In the genomic region with DNA sequence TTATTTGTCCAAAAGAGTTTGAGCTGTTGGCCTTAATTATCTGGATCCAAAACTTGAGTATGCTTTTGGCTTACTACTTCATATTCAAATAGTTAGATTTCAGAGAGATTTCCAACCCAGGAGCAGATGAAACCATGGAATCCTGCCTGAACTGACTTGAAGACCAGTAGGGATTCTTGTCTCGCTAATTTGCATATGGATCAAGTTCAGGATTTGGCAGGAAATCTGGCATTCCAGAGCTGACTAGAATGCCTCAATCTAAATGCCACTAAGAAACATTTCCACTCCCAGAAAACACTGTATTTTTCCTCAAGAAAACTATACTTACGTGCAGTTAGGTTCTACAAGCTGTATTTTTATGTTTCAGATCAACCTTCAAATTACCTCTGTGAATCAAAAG, we compare ENCODE assay signal across 21 mouse cellular contexts. TPM values are rescaled to one million over a fixed set of nuclear protein-coding genes. Genes with fewer than 3 reads are reported as not detected.
DNase-seq lines count a peak whose midpoint lies in the region; ATAC-seq and TF ChIP-seq lines count a peak whose summit lies in the region.
"Had no signal": no experiment of that assay in that cellular context is flagged by ENCODE, and none has a peak within 500 bp of the region (broad histone marks: within the 10 kb centered on the region; RNA-seq: fewer than 3 reads in every experiment).

No protein-coding gene starts in this region.

- H3K36me3 ChIP-seq in hindbrain, postnatal 0 days (ENCODE audit: insufficient read depth, low read length), result no peaks in the 10 kb centered on the region
- no peaks in the 10 kb centered on the region for H3K36me3 ChIP-seq in hindbrain, embryonic 12.5 days
- H3K36me3 ChIP-seq in midbrain, postnatal 0 days (ENCODE audit: insufficient read depth, low read length), result no peaks in the 10 kb centered on the region
- no peaks in the 10 kb centered on the region for H3K36me3 ChIP-seq in midbrain, embryonic 14.5 days (ENCODE audit: control insufficient read depth, insufficient read depth, low read length)
- H3K36me3 ChIP-seq: heart, embryonic 13.5 days; stomach, embryonic 15.5 days had no signal

- no peak for ATAC-seq in hindbrain, postnatal 0 days
- no peak for ATAC-seq in hindbrain, embryonic 12.5 days (ENCODE audit: low FRiP score)
- ATAC-seq in midbrain, postnatal 0 days (ENCODE audit: low FRiP score), result no peak
- no peak for ATAC-seq in midbrain, embryonic 14.5 days (ENCODE audit: low FRiP score, low TSS enrichment)
- ATAC-seq: midbrain, embryonic 16.5 days had no signal

- 62% methylated on average over 2 of the region's 2 CpGs for WGBS in hindbrain, postnatal 0 days
- WGBS in hindbrain, embryonic 12.5 days, result 83% methylated on average over 2 of the region's 2 CpGs
- 73% methylated on average over 2 of the region's 2 CpGs for WGBS in midbrain, postnatal 0 days
- WGBS in midbrain, embryonic 14.5 days, result 81% methylated on average over 2 of the region's 2 CpGs

- H3K27me3 ChIP-seq in hindbrain, postnatal 0 days (ENCODE audit: insufficient read depth, low read length), result no peaks in the 10 kb centered on the region
- no peaks in the 10 kb centered on the region for H3K27me3 ChIP-seq in hindbrain, embryonic 12.5 days
- H3K27me3 ChIP-seq in midbrain, postnatal 0 days (ENCODE audit: insufficient read depth, low read length), result no peaks in the 10 kb centered on the region
- H3K27me3 ChIP-seq in midbrain, embryonic 14.5 days (ENCODE audit: control insufficient read depth, insufficient read depth, low read length), result no peaks in the 10 kb centered on the region
- H3K27me3 ChIP-seq: stomach, embryonic 15.5 days had no signal

- DNase-seq in cerebellum, postnatal 10 days, result peak; percentile 20 to 31
- no peak for DNase-seq in cerebellum, postnatal 36 days
- DNase-seq in hindbrain, postnatal 0 days (ENCODE audit: low spot score), result peak; percentile 3
- DNase-seq in midbrain, postnatal 0 days (ENCODE audit: low spot score), result peak; percentile 5
- DNase-seq in midbrain, embryonic 14.5 days, result no peak
- DNase-seq in right cerebral cortex, adult 18-20 months, result no peak
- DNase-seq in thymus, postnatal 0 days (ENCODE audit: low spot score), result no peak
- DNase-seq: adrenal gland, postnatal 36 days; cerebellum, adult 11-12 months; gastrocnemius, postnatal 25 days; heart, adult 18-20 months; heart, postnatal 14 days; kidney, adult 11 months; lung, adult 18-20 months; thymus, adult 2 months had no signal

- no peak overlapping the region for H3K4me3 ChIP-seq in hindbrain, postnatal 0 days (ENCODE audit: low read length)
- H3K4me3 ChIP-seq in hindbrain, embryonic 12.5 days, result no peak overlapping the region
- H3K4me3 ChIP-seq in midbrain, postnatal 0 days (ENCODE audit: low read depth, low read length), result no peak overlapping the region
- H3K4me3 ChIP-seq in midbrain, embryonic 14.5 days (replicated peaks; ENCODE audit: low read depth, low read length), result no peak overlapping the region
- H3K4me3 ChIP-seq: heart, embryonic 13.5 days; stomach, embryonic 15.5 days had no signal

- no peak overlapping the region for H3K4me2 ChIP-seq in hindbrain, postnatal 0 days (ENCODE audit: low read depth, low read length)
- H3K4me2 ChIP-seq in hindbrain, embryonic 12.5 days (replicated peaks), result no peak overlapping the region
- H3K4me2 ChIP-seq in midbrain, postnatal 0 days (ENCODE audit: low read depth, low read length, poor library complexity, severe bottlenecking), result no peak overlapping the region
- no peak overlapping the region for H3K4me2 ChIP-seq in midbrain, embryonic 14.5 days (ENCODE audit: low read length)
- H3K4me2 ChIP-seq: heart, embryonic 13.5 days; liver, embryonic 11.5 days; stomach, embryonic 15.5 days had no signal

- no peak overlapping the region for H3K27ac ChIP-seq in hindbrain, postnatal 0 days
- no peak overlapping the region for H3K27ac ChIP-seq in hindbrain, embryonic 12.5 days
- H3K27ac ChIP-seq in midbrain, postnatal 0 days (ENCODE audit: low read depth, low read length), result no peak overlapping the region
- no peak overlapping the region for H3K27ac ChIP-seq in midbrain, embryonic 14.5 days (replicated peaks; ENCODE audit: low read depth, low read length)
- H3K27ac ChIP-seq: heart, embryonic 13.5 days; kidney, postnatal 0 days; stomach, embryonic 15.5 days had no signal

- H3K4me1 ChIP-seq in hindbrain, postnatal 0 days (ENCODE audit: insufficient read depth, low read length), result 0 out of 2 replicates have a peak, but pooled peaks cover 2% of the 10 kb centered on the region
- no peaks in the 10 kb centered on the region for H3K4me1 ChIP-seq in hindbrain, embryonic 12.5 days
- H3K4me1 ChIP-seq in midbrain, postnatal 0 days (ENCODE audit: insufficient read depth, low read length), result no peaks in the 10 kb centered on the region
- peaks cover 1% of the 10 kb centered on the region for H3K4me1 ChIP-seq in midbrain, embryonic 14.5 days (ENCODE audit: control insufficient read depth, insufficient read depth, low read length)
- H3K4me1 ChIP-seq: heart, embryonic 13.5 days; stomach, embryonic 15.5 days had no signal

- TF ChIP-seq CTCF in hindbrain, postnatal 0 days (IDR thresholded peaks at IDR 0.05; ENCODE audit: low read depth), result no peak
- no peak for TF ChIP-seq CTCF in midbrain, postnatal 0 days (IDR thresholded peaks at IDR 0.05)

- no peak overlapping the region for H3K9ac ChIP-seq in hindbrain, postnatal 0 days (replicated peaks; ENCODE audit: low read length)
- no peak overlapping the region for H3K9ac ChIP-seq in hindbrain, embryonic 12.5 days
- H3K9ac ChIP-seq in midbrain, postnatal 0 days (replicated peaks; ENCODE audit: low read length, poor library complexity, severe bottlenecking), result no peak overlapping the region
- no peak overlapping the region for H3K9ac ChIP-seq in midbrain, embryonic 14.5 days (replicated peaks; ENCODE audit: low read length)
- H3K9ac ChIP-seq: heart, embryonic 13.5 days; stomach, embryonic 15.5 days had no signal

- peaks cover 4% of the 10 kb centered on the region; the same call in 1 of the 2 replicates for H3K9me3 ChIP-seq in hindbrain, postnatal 0 days (ENCODE audit: low read length)
- no peaks in the 10 kb centered on the region for H3K9me3 ChIP-seq in hindbrain, embryonic 12.5 days (replicated peaks)
- H3K9me3 ChIP-seq in midbrain, postnatal 0 days (ENCODE audit: low read length), result no peaks in the 10 kb centered on the region
- no peaks in the 10 kb centered on the region for H3K9me3 ChIP-seq in midbrain, embryonic 14.5 days (ENCODE audit: control insufficient read depth, low read length)
- H3K9me3 ChIP-seq: heart, embryonic 13.5 days; stomach, embryonic 15.5 days had no signal

RNA-seq across cellular contexts. Expression of gene Frmd3, which starts 6.8 kb away (rescaled TPM):
- total RNA-seq in hindbrain, postnatal 0 days (2014; rRNA removed), result 14.4 and 17.9 TPM in 2 replicates
- 19.7 and 20.0 TPM in 2 replicates for polyA plus RNA-seq in hindbrain, postnatal 0 days (2015; fragmentation: Nextera tagmentation; extraction: Ambion mirVana)
- polyA plus RNA-seq in hindbrain, embryonic 12.5 days (2016; fragmentation: Nextera tagmentation; extraction: Ambion mirVana), result 10.5 and 11.1 TPM in 2 replicates
- total RNA-seq in midbrain, postnatal 0 days (2014; rRNA removed), result 21.8 and 27.8 TPM in 2 replicates
- 24.1 and 27.6 TPM in 2 replicates for polyA plus RNA-seq in midbrain, postnatal 0 days (2015; fragmentation: Nextera tagmentation; extraction: Ambion mirVana)
- 29.7 and 30.5 TPM in 2 replicates for polyA plus RNA-seq in midbrain, embryonic 14.5 days (2014; fragmentation: Nextera tagmentation; extraction: Ambion mirVana)
- polyA plus RNA-seq in thymus, postnatal 0 days (2015; fragmentation: Nextera tagmentation; extraction: Ambion mirVana), result 0.15 and 0.25 TPM in 2 replicates
- polyA plus RNA-seq: thymus, adult 2 months had no signal

Comparison
In these comparisons a context has a peak if more than half of its experiments do, and no peak if none do; other contexts are left out.
1. DNase-seq: peak in cerebellum, postnatal 10 days (2 of 2), hindbrain, postnatal 0 days (single experiment) and midbrain, postnatal 0 days (single experiment); none in cerebellum, postnatal 36 days (0 of 2), midbrain, embryonic 14.5 days (single experiment), right cerebral cortex, adult 18-20 months (single experiment) and thymus, postnatal 0 days (single experiment).